Mouse (Mus musculus) c-Kit-negative CD71-positive TER-119-positive erythroid progenitor cells, embryonic 14.5 days (primary cell): Measurements from ENCODE around the gene Scrn2.

Source experiments
- DNase-seq: peaks from one replicate; pipeline ENCODE4 v3.0.0-alpha.2; 2013; ENCODE audit warnings: low read depth, low spot score

The Scrn2 gene

DNA sequence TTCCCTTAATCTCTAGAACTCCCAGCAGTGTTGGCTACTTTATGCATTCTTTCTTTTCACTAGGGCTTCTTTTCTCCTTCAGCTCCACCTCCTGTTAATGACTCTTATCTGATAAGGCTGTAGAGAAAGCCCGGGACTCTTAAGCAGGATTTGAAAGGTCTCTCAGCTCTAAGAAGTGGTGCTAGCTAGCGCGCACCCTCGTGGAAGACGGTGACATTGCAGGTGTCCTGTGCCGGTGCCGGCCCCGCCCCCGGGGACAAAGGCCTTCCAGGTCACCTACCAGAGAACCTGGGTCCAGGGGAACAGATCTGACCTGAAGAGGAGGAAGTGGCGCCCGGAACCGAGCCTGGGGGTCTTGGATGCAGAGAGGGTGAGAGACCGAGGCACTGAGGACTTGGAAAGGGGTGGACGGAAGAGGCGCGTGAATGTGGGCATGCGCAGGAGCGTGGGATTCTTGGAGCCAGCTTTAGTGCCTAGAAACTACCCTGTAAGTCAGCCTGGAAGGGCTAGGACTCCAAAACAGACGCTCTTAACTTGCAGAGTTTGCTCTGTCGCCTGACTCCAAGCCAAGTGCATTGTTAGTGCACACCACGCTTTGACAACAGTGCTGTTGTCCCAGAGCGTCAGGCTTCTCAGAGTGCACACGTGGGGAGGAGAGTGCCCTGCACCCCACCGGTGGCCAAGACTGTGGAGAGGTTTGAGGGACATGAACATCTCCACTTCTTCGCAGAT lies at the start of gene Scrn2:
Gene Scrn2 (plus strand): TSS at position 253 of the 732 bp plus-strand sequence.
- peak; percentile 73 for DNase-seq

GRCm38 (mm10) chr11:96980021-96980420 lies 49.7 kb upstream of the Scrn2 start:
- DNase-seq = no peak

DNA sequence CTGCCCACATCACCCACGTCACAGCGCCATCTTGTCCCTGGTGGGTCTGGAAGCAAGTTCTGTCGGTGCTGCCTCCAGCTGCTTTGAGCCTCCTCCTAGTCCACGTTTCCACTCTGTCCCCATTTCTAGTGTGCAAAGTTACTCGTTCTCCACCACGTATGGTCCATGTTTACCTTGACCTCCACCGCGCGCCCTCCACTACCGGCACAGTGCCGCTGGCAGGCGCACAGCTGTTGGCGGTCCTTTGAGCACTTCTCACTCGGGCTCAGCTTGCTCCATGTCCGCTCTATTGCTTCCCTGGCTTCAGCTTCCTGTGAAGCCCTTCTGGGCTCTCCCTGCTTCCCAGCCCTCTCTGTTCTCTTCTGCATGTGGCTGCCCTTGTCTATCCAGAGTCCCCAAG lies 48.3 kb upstream of the Scrn2 start:
- no peak for DNase-seq

DNA sequence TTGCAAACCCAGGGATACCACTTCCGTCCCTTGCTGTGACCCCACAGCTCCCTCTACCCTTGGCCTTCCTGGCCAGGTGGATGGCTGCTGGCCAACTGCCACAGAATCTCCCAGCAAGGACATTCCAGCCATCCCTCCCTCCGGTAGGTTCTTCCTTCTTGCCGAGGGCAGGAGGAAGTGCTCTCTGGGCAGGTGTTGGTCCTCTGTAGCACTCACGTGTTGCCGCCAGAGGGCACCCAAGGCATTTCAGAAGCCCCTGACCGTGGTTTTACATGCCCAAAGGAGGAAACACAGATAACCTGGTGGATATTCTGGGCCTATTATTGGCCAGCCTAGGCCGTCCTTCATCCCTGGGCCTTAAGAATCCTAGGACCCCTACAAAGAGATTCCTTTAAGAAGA lies 47.4 kb upstream of the Scrn2 start:
- DNase-seq = no peak

DNA sequence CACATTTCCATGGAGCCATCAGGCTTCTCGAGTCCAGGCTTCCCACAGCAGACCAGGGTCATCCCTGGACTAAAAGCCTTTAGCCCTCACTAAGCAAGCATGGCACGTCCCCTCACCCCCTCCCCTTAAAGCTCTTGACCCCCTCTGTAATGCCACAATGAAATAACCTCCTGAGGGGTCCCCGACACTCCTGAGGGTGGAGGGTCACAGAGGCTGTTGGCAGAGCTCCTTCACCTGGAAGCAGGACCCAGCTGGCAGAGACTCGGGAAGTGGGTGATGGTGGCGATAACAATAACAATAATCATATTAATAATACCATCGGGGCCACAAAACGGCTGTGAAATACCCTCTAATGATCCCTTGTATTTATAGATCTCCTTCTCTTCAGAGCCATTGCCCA lies 46.9 kb upstream of the Scrn2 start, which contains the start of gene Sp2:
Gene Sp2 (minus strand): TSS at position 101 of the 400 bp plus-strand sequence.
- DNase-seq = no peak

GRCm38 (mm10) chr11:96984903-96985302 lies 44.8 kb upstream of the Scrn2 start:
- DNase-seq = no peak

DNA sequence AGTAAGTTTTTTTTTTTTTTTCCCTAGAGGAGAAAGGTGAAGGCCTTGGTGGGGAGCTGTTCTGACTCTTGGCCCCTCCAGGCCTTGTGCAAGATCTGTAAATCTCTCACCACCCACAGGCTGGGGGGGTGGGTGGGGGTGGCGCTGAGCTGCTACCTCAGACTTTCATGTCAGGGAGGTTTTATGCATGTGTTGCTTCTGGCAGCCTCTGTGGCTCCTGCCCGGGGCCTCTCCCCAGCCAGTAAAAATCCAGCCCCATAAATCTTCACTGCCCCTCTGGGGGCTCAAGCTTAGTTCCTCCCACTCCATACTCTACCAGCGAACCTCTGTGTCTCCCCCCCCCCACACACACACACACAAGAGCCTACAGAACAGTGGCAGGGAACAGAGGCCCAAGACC lies 43.3 kb upstream of the Scrn2 start:
- no peak for DNase-seq

GRCm38 (mm10) chr11:96987873-96988655 lies 41.7 kb upstream of the Scrn2 start:
- DNase-seq = no peak

DNA sequence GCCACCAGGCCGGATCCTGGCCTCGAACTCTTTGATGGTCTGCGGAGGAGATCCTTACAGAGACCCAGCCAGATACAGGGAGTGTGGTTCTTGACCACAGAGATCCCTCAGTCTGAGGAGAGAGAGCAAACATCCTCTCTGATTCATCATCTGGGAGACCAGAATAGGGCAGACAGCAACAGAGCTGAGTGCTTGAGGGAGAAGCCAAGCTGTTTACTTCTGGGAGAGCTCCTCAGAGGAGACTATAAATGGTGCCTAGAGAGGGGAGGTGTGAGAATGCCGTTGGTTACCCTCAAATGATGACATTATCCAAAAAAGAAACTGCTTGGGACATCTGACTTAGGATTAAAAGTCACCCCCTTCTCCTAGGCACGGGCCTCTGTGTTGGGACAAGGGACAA lies 38.2 kb upstream of the Scrn2 start:
- no peak for DNase-seq

DNA sequence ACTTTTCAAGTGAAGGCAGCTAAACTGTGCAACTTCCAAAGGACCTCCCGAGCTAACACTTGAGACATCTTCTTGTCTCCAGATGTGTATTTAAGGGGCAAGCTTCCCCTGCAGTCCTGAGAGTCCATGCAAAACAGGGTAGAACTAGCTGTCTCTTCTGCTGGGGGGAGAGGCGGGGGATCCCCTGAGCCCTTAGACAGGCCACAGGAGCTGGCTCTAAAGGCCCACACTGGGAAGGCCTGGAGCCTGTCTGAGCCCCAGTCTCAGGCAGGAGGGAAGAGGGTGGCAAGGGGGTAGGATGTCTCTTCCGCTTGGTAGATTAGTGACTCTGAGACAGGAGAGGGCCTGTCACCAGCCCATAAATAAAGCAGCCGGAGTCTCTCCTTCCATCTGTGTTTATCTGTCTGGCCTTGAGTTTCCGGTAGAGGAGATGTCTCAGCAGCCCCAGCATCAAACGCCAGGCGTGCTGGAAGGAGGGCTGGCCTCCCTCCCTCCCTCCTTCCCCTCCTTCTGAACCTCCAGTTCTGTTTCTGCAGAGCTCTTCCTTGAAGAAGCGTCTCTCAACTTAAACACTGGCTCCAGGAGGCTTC lies 36.9 kb upstream of the Scrn2 start:
- no peak for DNase-seq

- DNase-seq = no peak
Observed at GRCm38 (mm10) chr11:96995031-96995430, 34.7 kb upstream of the Scrn2 start.

DNA sequence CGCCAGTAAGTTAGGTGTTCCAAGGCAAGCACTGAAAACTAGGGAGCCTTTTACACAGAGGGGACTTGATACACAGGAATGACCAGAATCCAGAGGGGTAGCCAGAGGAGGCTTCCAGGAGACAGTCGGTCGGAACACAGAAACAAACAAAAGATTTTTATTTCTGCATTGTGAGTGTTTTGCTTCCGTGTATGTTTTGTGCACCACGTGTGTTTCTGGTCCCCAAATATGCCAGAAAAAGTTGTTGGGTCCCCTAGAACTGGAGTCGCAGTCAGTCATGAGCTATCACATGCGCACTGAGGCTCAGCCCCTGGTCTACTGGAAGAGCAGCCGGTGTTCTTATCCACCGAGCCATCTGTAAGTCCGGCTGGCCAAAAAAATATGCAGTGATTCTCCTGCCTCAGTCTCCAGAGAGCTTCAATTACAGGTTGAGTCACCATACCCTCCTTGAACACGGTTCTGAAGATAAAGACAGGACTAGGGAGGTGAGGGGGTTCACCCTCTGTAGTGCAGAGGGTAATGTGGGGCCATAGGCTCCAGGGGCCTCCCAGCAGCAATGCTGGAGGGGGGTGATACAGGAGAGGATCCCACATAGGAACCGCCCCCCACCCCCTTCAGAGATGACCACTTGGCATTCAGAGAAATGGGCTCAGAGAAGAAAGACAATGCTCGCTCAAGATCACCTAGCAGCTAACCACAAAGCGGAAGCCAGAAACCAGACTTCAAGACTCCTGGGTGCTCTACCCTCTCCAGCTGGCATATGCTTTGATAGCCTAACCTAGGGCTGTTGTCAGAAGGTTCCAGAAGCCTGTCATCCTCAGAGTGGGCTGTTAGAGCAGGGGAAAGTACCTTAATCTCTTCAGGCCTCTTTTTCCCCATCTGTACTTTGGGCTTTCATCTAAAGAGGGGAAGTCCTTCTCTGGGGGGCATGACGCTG lies 33.6 kb upstream of the Scrn2 start:
- no peak for DNase-seq

DNA sequence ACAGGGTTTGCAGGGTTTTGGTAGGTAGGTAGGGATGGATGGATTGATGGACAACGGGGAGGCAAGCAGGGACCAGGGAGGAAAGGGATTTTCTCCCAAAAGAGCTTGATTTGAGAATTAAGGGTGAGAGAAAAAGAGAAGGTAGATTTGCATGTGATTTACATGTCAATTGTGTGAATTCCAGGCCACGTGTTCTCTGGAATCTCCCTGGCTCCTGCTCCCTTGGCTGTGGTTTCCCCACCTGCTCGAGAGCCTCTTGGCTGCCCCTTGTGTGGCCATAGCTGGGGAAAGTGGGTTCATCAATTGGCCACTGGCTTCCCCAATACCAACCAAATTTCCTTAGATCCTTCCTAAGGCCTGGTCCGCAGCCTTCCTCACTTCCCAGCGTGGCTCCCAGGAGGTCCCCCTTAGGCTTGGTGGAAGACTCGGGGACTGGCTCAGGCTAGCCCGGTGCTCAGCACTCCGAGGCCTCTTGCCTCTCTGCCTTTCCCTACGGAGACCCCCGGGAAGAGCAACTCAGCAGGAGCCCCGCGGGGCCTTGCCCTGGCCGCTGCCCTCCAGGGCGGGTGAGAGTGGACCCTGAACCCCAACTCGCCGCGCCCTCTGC lies 32.9 kb upstream of the Scrn2 start:
- no peak for DNase-seq

- DNase-seq = no peak
Observed at GRCm38 (mm10) chr11:96997380-96997956, 32.3 kb upstream of the Scrn2 start.

DNA sequence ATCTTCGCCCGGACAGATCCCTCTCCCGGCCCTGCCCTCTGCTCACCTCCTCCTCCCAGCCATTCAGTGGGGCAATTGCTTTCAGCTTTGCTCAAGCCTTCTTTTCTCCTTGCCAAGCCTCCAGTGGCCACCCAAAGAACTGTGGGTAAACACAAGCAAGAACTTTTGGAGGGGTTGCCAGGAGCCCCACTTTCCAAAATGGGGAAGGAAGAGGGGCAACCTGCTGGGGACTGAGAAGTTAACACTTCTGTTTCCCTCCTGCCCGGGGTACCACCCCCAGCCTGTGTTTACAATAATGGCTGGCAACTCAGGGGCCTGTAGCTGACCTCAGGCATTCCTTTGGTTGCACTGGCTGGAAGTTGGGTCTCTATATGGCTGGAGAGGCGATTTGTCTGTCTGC lies 26.6 kb upstream of the Scrn2 start:
- DNase-seq = no peak

- no peak for DNase-seq
Observed at GRCm38 (mm10) chr11:97007093-97007794, 22.5 kb upstream of the Scrn2 start.

- no peak for DNase-seq
Observed at GRCm38 (mm10) chr11:97009198-97009790, 20.4 kb upstream of the Scrn2 start.

- no peak for DNase-seq
Observed at GRCm38 (mm10) chr11:97013121-97013670, 16.5 kb upstream of the Scrn2 start, which contains the start of gene Sp6. Sp6 (plus strand) TSS chr11:97013394.
